Mouse (Mus musculus): ENCODE data around the gene Ovca2.

Gene Ovca2

DNA sequence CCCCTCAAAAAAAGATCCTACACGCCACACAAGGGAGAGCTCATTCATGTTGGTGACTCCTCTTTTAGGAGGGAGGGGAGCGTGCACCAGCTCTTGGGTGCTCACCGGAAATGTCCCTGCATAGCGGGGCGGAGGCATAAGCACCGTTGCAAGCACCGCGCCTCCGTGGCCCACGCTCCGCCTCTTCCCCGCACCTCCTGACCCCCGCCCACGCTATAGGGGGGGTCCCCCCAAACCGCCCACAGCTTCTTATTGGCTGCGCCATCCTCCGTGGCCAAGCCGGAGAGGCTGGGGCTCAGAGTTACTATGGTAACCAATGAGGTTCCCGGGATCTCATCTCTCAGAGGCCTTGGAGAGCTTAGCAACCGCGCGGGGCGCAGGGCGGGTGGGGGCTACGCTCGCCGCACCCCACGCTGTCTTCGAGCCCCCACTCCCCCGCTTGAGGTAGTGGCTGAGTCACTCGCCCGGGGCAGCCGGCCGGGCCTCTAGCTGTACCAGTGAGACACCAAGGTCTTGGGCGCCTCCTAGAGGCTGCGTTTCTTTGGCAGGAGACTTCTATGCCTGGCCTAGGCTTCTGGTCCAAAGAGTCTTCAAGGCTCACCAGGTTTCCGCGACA, 8.4 kb downstream of the Ovca2 start:
- DNase-seq (ENCODE audit: low read depth, low spot score) = no peak

- no peak for DNase-seq (ENCODE audit: low read depth, low spot score)
Measured at GRCm38 (mm10) chr11:75169405-75170080, 9.1 kb downstream of the Ovca2 start, which contains the start of gene Hic1. Gene Hic1 (minus strand): TSS chr11:75169519.

DNA sequence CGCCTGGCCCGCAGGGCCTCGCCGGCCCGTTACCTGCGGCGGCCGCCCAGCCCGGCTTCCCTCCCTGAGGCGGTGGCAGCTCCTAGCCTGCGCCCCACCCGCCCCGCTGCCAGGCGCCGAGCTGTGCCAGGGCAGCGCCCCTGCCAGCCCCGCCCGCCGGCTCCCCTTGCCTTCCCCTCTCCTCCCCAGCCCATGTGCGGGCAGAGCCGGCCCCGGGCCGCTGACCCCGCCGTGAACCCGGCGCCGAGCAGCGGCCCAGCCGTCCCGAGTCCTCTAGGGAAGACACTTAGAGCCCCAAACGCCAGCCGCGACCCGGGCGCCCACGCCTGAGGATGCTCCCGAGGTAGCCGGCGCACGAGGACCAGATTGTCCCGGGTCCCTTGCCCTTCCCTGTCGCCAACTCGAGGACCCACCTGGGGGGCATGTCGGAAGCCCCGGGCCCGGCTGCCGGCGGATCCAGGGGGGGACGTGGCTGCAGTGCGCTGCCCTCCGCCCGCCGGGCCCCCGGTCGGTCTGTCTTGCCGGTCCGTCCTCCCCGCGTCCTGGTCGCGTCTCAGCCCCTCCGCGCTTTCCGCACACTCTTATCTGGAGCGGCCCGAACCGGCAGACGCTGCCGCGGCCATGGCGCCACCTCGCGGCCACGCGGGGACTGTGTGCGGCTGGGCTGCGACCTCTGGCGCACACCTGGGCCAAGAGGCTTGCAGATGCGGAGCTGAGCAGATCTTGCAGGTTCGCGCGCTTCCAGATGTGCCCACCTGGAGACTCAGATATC, 9.9 kb downstream of the Ovca2 start:
- no peak for DNase-seq (ENCODE audit: low read depth, low spot score)

DNA sequence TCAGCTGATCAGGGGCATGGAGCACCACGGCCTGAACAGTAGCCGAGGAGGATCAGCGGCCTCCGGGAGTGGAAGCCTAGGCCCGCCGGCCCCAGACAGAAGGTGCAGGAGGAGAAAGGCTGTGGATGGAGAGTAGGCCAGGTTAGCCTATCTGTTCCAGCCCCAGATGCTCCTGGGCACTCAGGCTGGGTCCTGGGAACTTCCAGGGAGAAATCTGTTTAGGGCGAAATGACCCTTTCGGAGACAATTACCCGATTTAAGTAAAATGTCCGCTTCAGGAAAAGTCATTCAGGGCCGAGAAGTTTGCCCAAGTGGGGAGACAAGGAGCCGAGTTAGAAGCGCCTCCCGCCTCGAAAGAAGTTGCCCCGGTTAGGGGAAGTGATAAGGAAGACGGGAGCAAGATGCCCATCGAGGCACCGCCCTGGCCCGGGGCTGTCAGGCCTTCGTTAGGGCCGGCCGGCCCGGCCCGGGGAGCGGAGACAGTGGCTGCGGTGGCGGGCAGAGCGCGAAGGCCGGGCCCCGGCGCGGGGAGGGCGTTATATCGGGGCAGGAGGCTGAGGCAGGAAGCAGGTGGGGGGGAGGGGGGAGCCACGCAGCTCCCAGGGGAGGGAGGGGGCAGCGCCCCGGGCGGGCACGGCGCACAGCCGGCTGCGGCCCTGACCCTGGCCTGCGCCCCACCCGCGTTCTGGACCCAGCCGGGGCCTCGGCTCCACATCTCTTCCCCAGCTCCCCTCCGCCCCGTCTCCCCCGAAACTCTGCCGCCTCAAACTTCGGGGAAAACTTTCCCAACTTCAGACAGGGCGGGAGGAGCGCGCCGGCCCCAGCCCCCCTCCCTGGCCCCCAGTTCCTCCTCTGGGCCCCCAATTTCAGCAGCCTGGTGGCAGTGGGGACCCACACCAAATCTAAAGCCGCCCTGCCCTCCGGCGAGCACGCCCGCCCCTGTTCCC, 10.7 kb downstream of the Ovca2 start:
- DNase-seq (ENCODE audit: low read depth, low spot score) = no peak

DNA sequence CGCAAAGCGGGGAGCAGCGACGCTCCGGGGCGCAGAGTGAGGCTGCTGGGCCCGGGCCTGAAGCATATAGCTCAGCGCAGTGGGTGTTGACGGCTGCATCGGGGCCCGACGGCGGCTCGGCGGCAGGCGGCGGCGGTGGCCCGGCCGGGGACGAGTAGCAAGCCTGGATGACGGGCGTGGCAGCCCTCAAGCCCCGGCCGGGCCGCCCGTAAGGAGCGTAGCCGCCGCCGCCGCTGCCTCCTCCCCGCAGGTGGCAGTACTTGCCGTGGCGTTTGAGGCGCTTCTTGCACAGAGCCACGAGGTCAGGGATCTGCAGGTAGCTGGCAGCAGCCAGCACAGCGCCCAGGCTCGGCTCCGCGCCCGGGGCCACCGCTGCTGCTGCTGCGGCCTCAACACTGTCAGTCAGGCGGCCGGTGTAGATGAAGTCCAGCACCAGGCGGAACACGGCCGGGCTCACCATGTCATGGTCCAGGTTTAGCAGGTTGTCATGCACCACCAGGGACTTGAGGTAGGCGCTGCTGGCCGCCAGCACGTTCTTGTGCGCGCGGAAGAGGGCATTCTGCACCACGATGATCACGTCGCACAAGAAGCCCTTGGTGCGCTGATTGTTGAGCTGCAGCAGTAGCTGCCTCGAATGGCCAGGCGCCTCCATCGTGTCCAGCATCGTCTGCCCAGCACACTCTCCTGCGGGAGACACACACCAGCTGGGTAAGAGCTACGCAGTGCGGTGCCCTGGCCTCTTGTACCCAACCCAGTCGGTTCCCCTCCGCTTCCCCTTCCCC, 11.6 kb downstream of the Ovca2 start:
- DNase-seq (ENCODE audit: low read depth, low spot score) = no peak

- DNase-seq (ENCODE audit: low read depth, low spot score) = no peak
Measured at GRCm38 (mm10) chr11:75166193-75166842, 12.3 kb downstream of the Ovca2 start.

DNA sequence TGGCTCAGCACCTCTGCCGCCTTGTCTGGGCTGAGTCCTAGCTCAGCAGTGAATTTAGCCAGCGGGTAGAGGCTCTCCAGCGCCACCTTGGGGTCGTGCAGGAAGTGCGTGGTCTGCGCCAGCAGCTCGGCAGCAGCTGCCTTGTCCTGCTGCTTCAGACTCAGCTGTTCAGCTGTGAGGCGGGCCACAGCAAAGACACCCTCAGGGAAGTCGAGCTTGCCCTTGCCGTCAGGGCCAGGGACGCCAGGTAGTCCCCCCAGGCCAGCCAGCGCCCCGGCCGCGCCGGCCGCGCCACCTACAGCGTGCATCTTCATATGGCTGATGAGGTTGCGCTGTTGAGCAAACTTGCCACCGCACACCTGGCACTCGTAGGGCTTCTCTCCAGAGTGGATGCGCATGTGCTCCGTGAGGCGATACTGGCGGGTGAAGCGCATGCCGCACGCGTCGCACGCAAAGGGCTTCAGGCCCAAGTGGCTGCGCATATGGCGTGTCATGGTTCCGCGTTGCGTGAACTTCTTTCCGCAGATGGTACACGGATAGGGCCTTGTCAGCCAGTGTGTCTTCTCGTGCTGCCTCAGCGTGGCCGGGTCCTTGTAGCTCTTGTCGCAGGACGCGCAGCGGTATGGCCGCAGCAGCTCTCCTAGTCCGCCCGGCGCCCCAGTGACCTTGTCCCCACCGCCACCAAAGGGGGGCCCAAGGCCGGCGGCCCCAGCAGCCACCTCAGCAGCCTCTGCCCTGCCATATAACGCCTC, 13.0 kb downstream of the Ovca2 start:
- no peak for DNase-seq (ENCODE audit: low read depth, low spot score)

GRCm38 (mm10) chr11:75164750-75165149, 13.9 kb downstream of the Ovca2 start:
- no peak for DNase-seq (ENCODE audit: low read depth, low spot score)

- no peak for DNase-seq (ENCODE audit: low read depth, low spot score)
Measured at GRCm38 (mm10) chr11:75164051-75164450, 14.6 kb downstream of the Ovca2 start.

GRCm38 (mm10) chr11:75163379-75163778, 15.3 kb downstream of the Ovca2 start:
- DNase-seq (ENCODE audit: low read depth, low spot score) = no peak

DNA sequence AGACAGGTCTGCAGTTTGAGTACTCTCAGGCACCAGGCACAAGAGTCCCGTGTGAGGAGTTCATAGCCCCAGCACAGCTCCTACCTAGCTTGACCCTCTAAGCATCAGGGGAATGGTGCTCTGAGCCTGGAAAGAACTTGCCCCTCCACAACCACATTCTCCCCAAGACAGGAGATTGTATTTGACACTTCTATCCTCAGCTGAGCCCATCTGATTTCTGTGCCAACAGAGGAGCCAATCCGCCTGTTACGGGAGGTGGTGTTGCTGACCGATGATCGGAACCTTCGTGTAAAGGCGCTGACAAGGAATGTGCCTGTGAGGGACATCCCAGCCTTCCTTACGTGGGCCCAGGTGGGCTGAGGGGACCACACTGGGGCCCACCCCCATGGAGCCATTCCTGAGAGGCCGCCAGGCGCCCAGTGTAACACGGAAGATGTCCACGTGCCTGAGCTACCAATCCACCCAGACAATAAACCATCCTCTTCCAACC, 16.0 kb downstream of the Ovca2 start:
- no peak for DNase-seq (ENCODE audit: low read depth, low spot score)

DNA sequence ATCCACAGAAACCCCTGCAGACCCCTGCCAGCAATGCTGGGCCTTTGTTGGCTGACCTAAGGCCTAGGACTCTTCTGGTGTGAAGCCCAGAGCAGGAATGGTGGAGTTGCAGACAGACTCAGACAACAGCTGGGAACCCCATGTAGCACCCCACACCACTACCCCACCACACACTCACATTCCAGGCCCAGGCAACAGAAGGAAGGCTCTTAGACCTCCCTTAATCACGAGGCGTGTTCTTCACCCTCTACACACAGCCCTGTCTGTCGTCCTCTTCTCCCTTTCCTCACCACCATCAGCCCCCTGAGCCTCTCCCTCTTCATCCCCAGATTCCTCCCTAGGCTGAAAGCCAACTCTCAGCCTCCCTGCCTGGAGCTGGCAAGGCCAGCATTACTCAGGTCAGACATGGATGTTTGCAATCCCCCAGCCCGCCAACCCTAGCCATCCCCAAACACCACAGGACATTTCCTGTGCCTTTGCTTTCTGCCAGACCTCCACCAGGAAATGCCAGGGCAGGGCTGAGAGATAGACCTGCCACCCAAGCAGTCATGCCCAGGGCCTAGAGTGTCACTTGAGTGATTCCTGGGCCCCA, 17.1 kb downstream of the Ovca2 start:
- no peak for DNase-seq (ENCODE audit: low read depth, low spot score)

DNA sequence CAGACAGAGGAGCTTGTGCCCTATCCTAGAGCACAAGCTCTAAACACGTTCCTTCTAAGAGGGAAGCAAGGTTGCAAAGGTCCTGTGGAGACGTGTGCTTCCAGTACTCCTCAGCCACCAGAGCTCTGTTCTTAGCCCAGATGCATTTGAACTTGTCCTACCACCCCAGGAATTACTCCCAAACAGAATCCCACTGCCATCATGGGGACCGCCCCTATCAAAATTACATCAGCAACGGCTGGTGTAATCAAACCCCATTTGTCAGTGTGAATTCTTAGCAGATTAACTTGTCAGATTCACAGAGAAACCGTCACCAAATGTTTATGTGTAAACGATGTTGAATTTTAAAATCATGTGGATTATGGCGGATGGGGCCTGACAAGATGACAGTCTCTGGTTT, 17.7 kb downstream of the Ovca2 start:
- DNase-seq (ENCODE audit: low read depth, low spot score) = no peak

- no peak for DNase-seq (ENCODE audit: low read depth, low spot score)
Measured at GRCm38 (mm10) chr11:75159564-75159963, 19.1 kb downstream of the Ovca2 start.

GRCm38 (mm10) chr11:75158432-75158831, 20.2 kb downstream of the Ovca2 start:
- no peak for DNase-seq (ENCODE audit: low read depth, low spot score)

DNA sequence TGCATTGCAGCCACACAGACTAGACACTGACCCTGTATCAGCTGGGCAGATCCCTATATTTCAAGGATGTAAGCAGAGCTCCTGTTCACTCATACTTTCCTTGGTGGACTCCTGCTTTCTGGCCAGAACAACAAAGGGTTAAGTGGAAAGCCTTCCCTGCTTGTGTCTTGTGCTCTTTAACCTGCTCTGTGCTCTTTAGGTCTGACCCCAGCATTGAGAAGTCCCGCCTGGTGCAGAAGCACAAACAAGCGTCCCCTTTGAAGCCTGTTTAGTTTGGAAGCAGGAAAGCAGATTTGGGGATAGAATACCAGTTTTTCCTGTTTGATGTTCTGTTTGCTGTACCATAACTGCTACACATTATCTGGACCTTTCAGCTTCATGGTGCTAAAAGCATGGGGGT, 20.7 kb downstream of the Ovca2 start:
- no peak for DNase-seq (ENCODE audit: low read depth, low spot score)

DNA sequence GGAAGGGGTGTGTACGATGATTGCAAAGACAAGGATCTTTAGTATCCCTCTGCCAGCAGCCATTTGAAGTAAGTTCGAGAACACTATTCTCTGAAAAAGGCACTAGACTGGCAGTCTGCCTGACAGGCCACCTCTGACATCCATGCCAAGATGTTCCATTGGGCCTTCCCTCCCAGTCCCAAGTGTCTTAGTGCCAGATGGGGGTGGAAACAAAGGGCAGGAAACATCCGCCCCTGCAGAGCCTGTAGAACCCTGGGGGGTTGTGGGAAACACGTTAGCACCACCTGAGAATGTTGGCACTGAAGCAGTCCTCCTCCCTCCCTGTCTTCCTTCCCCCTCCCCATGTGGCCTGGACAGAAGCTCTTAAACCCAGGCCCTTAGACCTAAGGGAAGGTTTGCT, 21.6 kb downstream of the Ovca2 start:
- DNase-seq (ENCODE audit: low read depth, low spot score) = no peak

DNA sequence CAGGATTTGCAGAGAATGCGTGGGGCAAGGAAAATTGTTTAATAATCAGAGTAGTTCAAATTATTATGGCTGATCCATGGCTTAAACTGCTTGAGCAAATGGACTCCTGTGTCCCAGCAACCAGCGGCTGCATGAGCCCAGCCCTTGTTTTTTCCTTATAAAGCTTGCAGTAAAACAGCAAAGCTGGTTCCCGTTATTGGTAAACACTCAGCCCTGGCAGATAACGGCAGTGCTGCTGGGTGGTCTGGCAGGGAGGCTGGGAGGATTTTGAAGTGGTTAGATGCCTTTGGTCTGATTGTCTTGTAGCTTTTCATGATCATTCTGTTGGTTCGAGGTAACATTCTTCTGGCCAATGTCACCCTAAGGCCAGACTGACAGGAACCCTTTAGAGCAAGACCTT, 22.2 kb downstream of the Ovca2 start:
- DNase-seq (ENCODE audit: low read depth, low spot score) = no peak

- no peak for DNase-seq (ENCODE audit: low read depth, low spot score)
Measured at GRCm38 (mm10) chr11:75155985-75156384, 22.6 kb downstream of the Ovca2 start.
